Comparison of ENCODE assay signal across 9 mouse cellular contexts in the genomic region with DNA sequence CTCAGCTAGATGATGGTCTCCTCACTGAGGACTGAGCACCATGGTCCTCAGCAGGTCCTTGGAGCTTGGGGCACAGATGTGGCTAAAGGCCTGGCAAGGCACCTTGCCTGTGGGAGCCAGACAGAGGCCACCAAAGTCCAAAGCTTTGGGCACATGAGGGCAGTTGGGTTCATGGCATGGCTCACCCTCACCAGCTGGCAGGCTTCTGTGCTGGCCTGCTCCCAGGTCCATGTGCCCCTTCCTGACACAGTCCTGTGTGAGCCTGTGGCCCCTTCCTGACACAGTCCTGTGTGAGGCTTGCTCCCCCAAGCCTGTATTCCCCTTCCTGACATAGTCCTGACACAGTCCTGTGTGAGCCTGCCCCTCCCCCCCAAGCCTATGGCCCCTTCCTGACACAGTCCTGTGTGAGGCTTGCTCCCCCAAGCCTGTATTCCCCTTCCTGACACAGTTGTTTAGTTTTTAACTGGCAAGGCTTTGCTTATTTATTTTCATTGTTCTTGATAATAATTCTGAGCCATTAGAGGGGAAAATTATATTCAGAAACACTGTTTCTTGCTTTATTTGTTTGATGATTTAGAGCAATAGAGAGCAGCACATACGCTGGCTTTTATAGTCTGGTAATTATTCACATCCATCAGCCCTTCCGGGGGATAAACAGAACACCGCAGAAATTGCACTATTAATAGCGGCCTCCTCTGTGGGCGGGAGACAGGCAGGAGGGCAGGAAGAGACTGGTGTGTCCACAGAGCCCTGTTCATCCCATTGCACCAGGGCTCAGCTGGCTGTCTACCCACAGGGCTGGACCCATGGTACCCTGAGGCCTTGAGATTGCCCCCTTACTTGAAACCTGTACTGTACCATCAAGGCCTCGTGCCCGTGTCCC. TPM values are rescaled to one million over a fixed set of nuclear protein-coding genes. Genes with fewer than 3 reads are reported as not detected.
DNase-seq lines count a peak whose midpoint lies in the region; ATAC-seq lines count a peak whose summit lies in the region.
"Had no signal": no experiment of that assay in that cellular context is flagged by ENCODE, and none has a peak within 500 bp of the region (broad histone marks: within the 10 kb centered on the region; RNA-seq: fewer than 3 reads in every experiment).

No protein-coding gene starts in this region.

- H3K4me3 ChIP-seq in heart, embryonic 13.5 days, result no peak overlapping the region
- H3K4me3 ChIP-seq in midbrain, embryonic 11.5 days (ENCODE audit: low read depth, low read length), result no peak overlapping the region
- H3K4me3 ChIP-seq in midbrain, embryonic 10.5 days, result no peak overlapping the region
- no peak overlapping the region for H3K4me3 ChIP-seq in liver, embryonic 11.5 days (ENCODE audit: low read depth, low read length)
- no peak overlapping the region for H3K4me3 ChIP-seq in stomach, embryonic 15.5 days (replicated peaks)

- DNase-seq in heart, postnatal 25 days (ENCODE audit: low spot score), result no peak
- peak; percentile 41 for DNase-seq in midbrain, embryonic 11.5 days (ENCODE audit: low spot score, missing footprints)
- no peak for DNase-seq in midbrain, embryonic 10.5 days (ENCODE audit: low spot score)
- DNase-seq in liver, embryonic 11.5 days (ENCODE audit: low spot score), result no peak
- DNase-seq in adrenal gland, adult 2 months, result no peak
- DNase-seq in adrenal gland, postnatal 25 days, result no peak
- DNase-seq: thymus, postnatal 4 days had no signal

- intact Hi-C loops in heart, postnatal 25 days (cut with DNase I), result no loop called here

- H3K27ac ChIP-seq in heart, embryonic 13.5 days (replicated peaks), result peak overlapping the region; percentile 49; the same call in 1 of the 2 replicates
- no peak overlapping the region for H3K27ac ChIP-seq in midbrain, embryonic 11.5 days (ENCODE audit: low read depth, low read length)
- H3K27ac ChIP-seq in midbrain, embryonic 10.5 days (replicated peaks), result no peak overlapping the region
- peak overlapping the region; percentile 52 for H3K27ac ChIP-seq in liver, embryonic 11.5 days (ENCODE audit: low read depth, low read length)
- no peak overlapping the region for H3K27ac ChIP-seq in stomach, embryonic 15.5 days

- peak overlapping the region; percentile 44; the same call in 1 of the 2 replicates for H3K9ac ChIP-seq in heart, embryonic 13.5 days
- H3K9ac ChIP-seq in midbrain, embryonic 11.5 days (ENCODE audit: low read length), result no peak overlapping the region
- H3K9ac ChIP-seq in liver, embryonic 11.5 days (ENCODE audit: low read depth, low read length), result no peak overlapping the region
- H3K9ac ChIP-seq in stomach, embryonic 15.5 days, result no peak overlapping the region

- H3K4me1 ChIP-seq in heart, embryonic 13.5 days, result peaks cover 27% of the 10 kb centered on the region
- no peaks in the 10 kb centered on the region for H3K4me1 ChIP-seq in midbrain, embryonic 11.5 days (ENCODE audit: control insufficient read depth, insufficient read depth, low read length)
- no peaks in the 10 kb centered on the region for H3K4me1 ChIP-seq in midbrain, embryonic 10.5 days
- H3K4me1 ChIP-seq in liver, embryonic 11.5 days (replicated peaks; ENCODE audit: control insufficient read depth, insufficient read depth, low read length), result 0 out of 2 replicates have a peak, but pooled peaks cover 4% of the 10 kb centered on the region
- peaks cover 3% of the 10 kb centered on the region; the same call in 1 of the 2 replicates for H3K4me1 ChIP-seq in stomach, embryonic 15.5 days

- no peak for ATAC-seq in heart, embryonic 13.5 days (ENCODE audit: extremely low read depth, insufficient number of reproducible peaks, low FRiP score, low TSS enrichment)
- ATAC-seq in midbrain, embryonic 11.5 days (ENCODE audit: low FRiP score), result peak; percentile 15; the same call in 1 of the 2 replicates
- ATAC-seq in liver, embryonic 11.5 days (replicated peaks; ENCODE audit: low FRiP score), result peak; percentile 42; the same call in 1 of the 2 replicates
- ATAC-seq in stomach, embryonic 15.5 days (ENCODE audit: insufficient read depth, low FRiP score, low read depth), result 0 out of 2 replicates have a peak, but pooled peaks have one; percentile 7

- no peaks in the 10 kb centered on the region for H3K9me3 ChIP-seq in heart, embryonic 13.5 days
- H3K9me3 ChIP-seq in midbrain, embryonic 11.5 days (ENCODE audit: control insufficient read depth, low read length), result no peaks in the 10 kb centered on the region
- no peaks in the 10 kb centered on the region for H3K9me3 ChIP-seq in midbrain, embryonic 10.5 days (replicated peaks)
- H3K9me3 ChIP-seq in liver, embryonic 11.5 days (ENCODE audit: control insufficient read depth, low read length), result no peaks in the 10 kb centered on the region
- no peaks in the 10 kb centered on the region for H3K9me3 ChIP-seq in stomach, embryonic 15.5 days

- H3K36me3 ChIP-seq in heart, embryonic 13.5 days, result peaks cover 68% of the 10 kb centered on the region
- H3K36me3 ChIP-seq in midbrain, embryonic 11.5 days (ENCODE audit: control insufficient read depth, insufficient read depth, low read length), result peaks cover 7% of the 10 kb centered on the region
- peaks cover 88% of the 10 kb centered on the region for H3K36me3 ChIP-seq in midbrain, embryonic 10.5 days
- peaks cover 11% of the 10 kb centered on the region for H3K36me3 ChIP-seq in liver, embryonic 11.5 days (ENCODE audit: control insufficient read depth, insufficient read depth, low read length)
- peaks cover 28% of the 10 kb centered on the region; the same call in 1 of the 2 replicates for H3K36me3 ChIP-seq in stomach, embryonic 15.5 days

- no peaks in the 10 kb centered on the region for H3K27me3 ChIP-seq in heart, embryonic 13.5 days (replicated peaks)
- no peaks in the 10 kb centered on the region for H3K27me3 ChIP-seq in midbrain, embryonic 11.5 days (ENCODE audit: control insufficient read depth, insufficient read depth, low read length)
- H3K27me3 ChIP-seq in midbrain, embryonic 10.5 days (ENCODE audit: low read depth, poor library complexity, severe bottlenecking), result no peaks in the 10 kb centered on the region
- no peaks in the 10 kb centered on the region for H3K27me3 ChIP-seq in liver, embryonic 11.5 days (replicated peaks; ENCODE audit: control insufficient read depth, insufficient read depth, low read length)
- H3K27me3 ChIP-seq in stomach, embryonic 15.5 days (replicated peaks), result no peaks in the 10 kb centered on the region

- H3K4me2 ChIP-seq in heart, embryonic 13.5 days, result no peak overlapping the region
- no peak overlapping the region for H3K4me2 ChIP-seq in midbrain, embryonic 11.5 days
- no peak overlapping the region for H3K4me2 ChIP-seq in liver, embryonic 11.5 days
- no peak overlapping the region for H3K4me2 ChIP-seq in stomach, embryonic 15.5 days

- 48% methylated on average over 7 of the region's 7 CpGs for WGBS in heart, embryonic 13.5 days
- 90% methylated on average over 7 of the region's 7 CpGs for WGBS in midbrain, embryonic 11.5 days
- 95% methylated on average over 7 of the region's 7 CpGs for WGBS in midbrain, embryonic 10.5 days
- 61% methylated on average over 7 of the region's 7 CpGs for WGBS in liver, embryonic 11.5 days
- WGBS in stomach, embryonic 15.5 days, result 39% methylated on average over 7 of the region's 7 CpGs

RNA-seq across cellular contexts. Expression of a gene that starts 40.2 kb away (rescaled TPM):
- 25.5 and 25.9 TPM in 2 replicates for polyA plus RNA-seq in heart, embryonic 13.5 days (2015; fragmentation: Nextera tagmentation; extraction: Ambion mirVana)
- total RNA-seq in heart, postnatal 25 days (2021), result 10 to 100 TPM; 37.9 to 38.1 TPM
- polyA plus RNA-seq in midbrain, embryonic 11.5 days (2014; fragmentation: Nextera tagmentation; extraction: Ambion mirVana), result 33.3 and 39.6 TPM in 2 replicates
- 45.2 and 56.1 TPM in 2 replicates for polyA plus RNA-seq in midbrain, embryonic 10.5 days (2016; fragmentation: Nextera tagmentation; extraction: Ambion mirVana)
- 21.7 and 24.3 TPM in 2 replicates for polyA plus RNA-seq in liver, embryonic 11.5 days (2014; fragmentation: Nextera tagmentation; extraction: Ambion mirVana)
- 27.8 and 33.9 TPM in 2 replicates for polyA plus RNA-seq in stomach, embryonic 15.5 days (2015; fragmentation: Nextera tagmentation; extraction: Ambion mirVana)
- 10 to 100 TPM; 37.6 to 37.8 TPM for total RNA-seq in adrenal gland, adult 2 months (2021)
- 53.7 and 56.4 TPM in 2 replicates for polyA plus RNA-seq in adrenal gland, adult 2 months (2012; rRNA removed)
- 38.1 and 52.4 TPM in 2 replicates for total RNA-seq in adrenal gland, postnatal 25 days (2021)

Comparison
In these comparisons a context has a peak if more than half of its experiments do, and no peak if none do; other contexts are left out.
1. H3K27ac ChIP-seq: peak in heart, embryonic 13.5 days (single experiment) and liver, embryonic 11.5 days (single experiment); none in midbrain, embryonic 11.5 days (single experiment), midbrain, embryonic 10.5 days (single experiment) and stomach, embryonic 15.5 days (single experiment).